Mouse (Mus musculus) E14TG2a.4 (cell line): ENCODE data around the gene Ano6.

Source experiments
- CTCF ChIP-seq: conservative IDR thresholded peaks from 2 replicates; pipeline ENCODE4 v1.5.1; 2014; ENCODE audit warnings: low read length
- NANOG ChIP-seq: IDR thresholded peaks from 2 replicates; pipeline ENCODE4 v1.6.1; 2014; ENCODE audit warnings: borderline replicate concordance, low read length, mixed read lengths
- POU5F1 ChIP-seq: IDR thresholded peaks from 2 replicates; pipeline ENCODE4 v1.6.1; 2014; ENCODE audit warnings: low read length, borderline replicate concordance

DNA sequence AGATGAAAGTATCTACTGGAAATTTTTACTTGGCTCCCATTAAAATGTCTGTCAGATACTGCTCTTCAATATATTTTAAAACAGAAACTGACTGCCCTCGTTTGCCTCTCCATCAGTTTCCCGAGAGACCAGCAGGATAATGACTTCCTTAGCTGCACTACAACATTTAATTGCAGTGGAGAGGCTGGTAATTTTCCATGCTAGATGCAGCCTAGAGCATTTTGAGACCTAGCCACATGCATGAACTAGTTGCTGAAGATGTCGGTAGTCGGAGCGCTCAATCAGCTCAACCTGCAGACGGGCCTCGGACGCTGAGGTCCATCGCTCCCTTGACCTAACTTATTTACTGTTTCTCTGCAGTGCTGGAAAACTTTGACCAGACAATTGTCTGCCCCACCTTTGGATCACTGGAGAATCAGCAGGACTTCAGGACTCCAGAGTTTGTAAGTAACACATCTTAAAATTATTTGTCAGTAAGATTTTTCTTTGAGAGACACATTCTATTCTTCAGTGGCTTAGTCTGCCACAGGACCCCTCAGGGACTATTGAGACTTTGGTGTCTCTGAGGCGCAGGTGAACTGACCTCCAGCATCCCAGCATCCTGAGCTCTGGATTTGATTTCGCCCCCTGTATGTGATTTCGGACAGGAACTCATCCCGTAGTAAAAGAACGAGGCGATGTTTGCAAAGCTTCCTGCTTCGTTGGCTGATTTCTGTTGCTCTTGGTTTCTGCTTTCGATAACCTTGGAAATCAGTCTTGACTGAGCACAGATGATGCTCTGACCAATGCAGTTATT is 73.4 kb downstream of the Ano6 start:
- TF ChIP-seq CTCF (no peak), NANOG (no peak), POU5F1 (no peak)
